Mouse (Mus musculus) 3134 (cell line): ENCODE results near the gene Dock9.

Experiments used
- DNase-seq: peaks from one replicate; pipeline ENCODE4 v3.0.0-alpha.2; 2011; ENCODE audit warnings: low spot score; ENCODE audit not compliant: insufficient read length; ENCODE audit errors: extremely low read depth

Gene Dock9

DNA sequence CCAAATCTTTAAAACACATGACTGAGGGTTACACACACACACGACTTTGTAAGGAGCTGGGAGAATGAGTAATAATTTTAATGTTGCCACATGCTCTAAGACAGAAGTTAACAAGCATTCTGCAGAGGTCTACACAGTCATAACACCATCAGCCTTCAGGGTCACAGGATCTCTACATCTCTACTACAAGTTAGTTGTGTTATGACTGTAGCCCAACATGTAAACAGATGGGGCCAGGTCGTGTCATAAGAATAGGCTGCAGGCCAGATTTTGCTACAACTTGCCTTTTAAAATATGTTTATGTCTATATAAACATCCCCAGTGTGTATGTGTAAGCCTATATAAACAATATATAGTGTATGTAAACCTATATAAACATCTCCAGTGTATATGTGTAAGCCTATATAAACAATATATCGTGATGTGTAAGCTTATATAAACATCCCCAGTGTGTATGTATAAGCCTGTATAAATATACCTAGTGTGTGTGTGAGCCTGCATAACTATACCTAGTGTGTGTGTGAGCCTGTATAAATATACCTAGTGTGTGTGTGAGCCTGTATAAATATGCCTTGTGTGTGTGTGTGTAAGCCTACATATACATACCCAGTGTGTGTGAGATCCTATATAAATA lies 130.9 kb downstream of the Dock9 start:
- DNase-seq: no peak

DNA sequence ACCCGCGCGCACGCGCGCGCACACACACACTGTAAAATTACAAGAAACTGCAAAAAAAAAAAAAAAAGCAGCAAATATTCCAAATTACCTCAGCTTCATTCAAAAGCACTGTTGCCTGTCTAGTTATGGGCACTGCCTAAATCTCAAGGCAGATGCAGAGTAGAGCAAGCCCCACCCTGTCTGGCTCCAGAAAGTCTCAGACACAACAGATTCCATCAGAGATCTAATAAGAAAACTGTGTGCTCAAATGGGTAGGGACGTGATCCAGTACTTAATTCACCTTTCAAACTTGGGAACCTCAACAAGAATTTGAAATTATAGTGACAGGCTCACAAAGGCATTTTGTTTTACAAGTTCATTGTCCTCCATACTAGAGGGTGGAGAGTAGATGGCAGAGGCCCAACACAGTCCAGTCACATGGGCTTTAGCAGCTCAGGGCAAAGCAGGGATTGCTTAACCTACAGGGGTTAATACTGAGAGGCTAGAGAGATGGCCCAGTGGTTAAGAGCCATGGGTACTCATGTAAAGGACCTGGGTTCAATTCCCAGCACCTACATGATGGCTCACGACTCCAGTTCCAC lies 131.9 kb downstream of the Dock9 start:
- no peak for DNase-seq

- no peak for DNase-seq
Measured at GRCm38 (mm10) chr14:121663913-121664312, 133.7 kb downstream of the Dock9 start.

DNA sequence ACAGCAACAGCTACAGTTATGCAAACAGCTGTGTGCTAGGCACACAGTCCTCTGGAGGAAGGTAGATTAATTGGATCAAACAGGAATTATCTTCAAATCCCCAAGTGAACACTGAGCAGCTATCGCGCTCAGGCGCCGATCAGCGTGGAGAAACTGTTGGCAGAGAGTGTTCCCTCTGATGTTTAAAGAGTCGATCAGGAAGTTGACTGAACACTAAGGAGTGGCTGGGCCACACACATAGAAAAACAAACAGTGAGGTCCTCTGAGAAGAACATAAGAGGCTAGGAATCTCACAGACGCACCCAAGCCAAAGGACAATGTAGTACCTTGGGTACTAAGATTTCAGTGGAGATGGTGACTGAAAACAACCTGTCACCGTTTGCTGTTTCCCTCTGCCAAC lies 136.7 kb downstream of the Dock9 start:
- DNase-seq: no peak

GRCm38 (mm10) chr14:121660167-121660894 lies 137.3 kb downstream of the Dock9 start:
- no peak for DNase-seq

DNA sequence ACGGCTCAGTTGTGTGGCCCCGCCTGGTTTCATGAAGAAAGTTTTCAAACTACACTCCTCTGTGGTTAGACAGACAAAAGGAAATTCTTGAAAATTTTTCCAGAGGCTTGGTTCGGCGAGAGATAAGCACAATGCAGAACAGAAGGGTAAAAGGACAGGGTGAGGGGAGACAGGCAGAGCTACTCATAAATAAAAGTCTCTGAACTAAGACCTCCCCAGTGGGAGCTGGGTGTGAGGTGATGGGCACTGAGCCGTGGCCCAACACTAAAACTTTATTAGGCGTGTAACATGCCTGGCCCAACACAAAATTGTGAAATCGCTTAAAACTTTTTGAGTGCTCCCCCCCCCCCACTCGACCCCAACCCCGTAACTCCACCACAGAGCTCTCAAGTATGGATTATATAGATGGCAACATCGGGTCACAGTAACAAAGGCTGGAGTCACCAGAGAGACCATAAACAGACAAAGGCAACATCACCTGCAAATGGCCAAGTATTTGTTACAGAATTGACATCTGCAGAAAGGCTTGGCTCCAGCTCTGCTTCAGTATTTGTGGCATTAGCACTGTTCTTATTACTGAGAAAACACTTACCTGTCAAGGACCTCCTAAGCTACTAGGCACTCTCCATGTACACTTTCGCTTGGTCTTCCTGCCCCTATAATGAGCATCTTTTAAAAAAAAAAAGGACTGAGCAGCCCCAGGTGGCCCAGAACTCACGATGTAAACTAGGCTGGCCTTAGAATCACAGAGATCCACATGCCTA lies 138.4 kb downstream of the Dock9 start:
- no peak for DNase-seq

DNA sequence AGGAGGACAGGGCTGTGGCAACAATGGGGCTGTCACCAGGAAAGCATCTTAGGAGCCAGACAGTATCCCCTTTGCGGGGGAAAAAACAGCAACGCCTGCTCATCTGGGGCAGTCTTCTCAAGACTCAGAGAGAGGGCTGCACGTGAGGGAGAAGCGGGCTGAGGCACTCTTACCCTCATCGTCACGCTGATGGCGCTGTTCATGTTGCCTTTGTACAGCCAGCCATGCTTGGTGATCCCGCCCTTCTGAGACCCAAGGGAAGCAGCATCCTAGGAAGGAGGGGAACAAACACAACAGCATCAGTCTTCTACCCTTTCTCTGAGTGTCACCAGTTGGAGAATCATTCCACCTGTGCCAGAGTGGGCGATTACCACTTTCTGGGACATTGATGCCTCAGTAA lies 139.1 kb downstream of the Dock9 start:
- no peak for DNase-seq

DNA sequence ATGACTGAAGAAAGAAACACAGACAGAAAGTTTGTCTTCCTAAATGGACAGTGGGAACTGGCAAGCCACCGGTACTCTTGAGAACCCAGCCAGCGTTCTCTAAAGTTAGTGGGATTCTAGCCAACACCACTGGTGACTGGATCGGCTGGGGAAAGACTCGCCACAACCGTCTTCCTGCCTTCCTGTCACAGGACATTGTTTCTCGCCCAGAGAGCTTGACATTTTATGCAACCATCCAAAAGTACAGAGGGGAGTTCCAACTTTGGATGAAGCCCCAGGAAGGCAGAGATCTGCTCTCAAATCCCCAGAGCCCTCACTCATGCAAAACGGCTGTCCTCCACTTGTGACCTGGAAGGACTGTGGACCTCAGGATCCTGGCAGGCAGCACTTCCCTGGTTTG lies 140.0 kb downstream of the Dock9 start:
- DNase-seq: no peak

DNA sequence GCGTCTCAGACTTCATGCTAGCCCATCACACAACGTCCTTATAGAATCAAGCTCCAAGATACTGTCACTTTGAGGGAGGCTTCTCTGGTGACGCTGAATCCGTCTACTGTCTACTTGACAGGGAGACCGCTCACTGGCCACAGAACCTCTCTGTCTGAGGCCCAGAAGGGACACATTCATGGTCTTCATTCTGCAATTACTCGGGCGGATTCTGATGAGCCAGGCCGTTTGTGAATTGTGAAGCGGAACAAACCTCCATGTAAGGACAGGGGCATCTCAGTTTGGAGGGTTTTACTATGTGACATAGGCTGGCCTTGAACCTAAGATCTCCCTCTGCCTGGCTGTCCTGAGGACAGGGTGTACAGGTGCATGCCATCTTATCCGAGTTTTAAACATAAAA lies 140.7 kb downstream of the Dock9 start:
- no peak for DNase-seq

GRCm38 (mm10) chr14:121654977-121655376 lies 142.7 kb downstream of the Dock9 start:
- DNase-seq: no peak

DNA sequence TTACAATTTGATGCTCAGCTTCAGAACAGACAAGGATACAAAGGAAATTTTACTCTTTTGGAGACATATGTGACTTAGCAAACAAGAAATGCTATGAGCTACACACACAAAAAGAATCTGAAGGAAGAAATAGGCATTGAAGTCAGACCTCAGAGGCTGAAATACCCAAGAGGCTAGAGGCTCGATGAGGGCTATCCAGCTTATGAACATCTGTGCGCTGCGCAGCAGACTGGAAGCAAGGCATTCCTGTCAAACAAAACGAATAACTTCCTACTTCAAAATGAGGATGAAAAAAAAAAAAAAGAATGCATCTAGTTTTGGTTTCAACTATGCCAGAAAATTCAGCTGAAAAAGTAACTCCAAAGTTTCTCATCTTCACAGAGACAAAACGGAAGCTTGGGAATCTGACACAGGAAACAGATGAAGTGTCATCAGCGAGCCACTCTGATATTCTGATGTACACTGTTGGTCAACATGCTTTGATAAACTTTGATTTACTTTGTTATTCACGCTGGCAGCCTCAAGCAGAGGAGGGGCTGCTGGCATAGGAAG lies 143.1 kb downstream of the Dock9 start:
- DNase-seq: no peak

- DNase-seq: no peak
Measured at GRCm38 (mm10) chr14:121653717-121654116, 143.9 kb downstream of the Dock9 start.

DNA sequence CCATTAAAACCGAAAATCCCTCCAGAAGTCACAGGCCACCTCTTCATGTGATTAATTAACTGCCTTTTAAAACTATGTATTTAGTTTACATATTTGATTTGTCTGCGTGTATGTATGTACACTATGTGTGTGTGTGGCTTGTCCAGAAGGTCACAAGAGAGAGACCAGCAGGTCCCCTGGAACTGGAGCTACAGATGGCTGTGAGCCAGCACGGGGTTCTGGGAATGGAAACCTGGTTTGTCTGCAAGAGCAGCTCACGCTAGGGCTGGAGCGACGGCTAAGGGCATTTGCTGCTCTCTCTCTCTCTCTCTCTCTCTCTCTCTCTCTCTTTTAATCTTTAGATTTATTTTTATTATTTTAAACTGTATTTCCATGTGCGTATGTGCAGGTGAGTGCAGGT lies 144.4 kb downstream of the Dock9 start:
- DNase-seq: no peak

GRCm38 (mm10) chr14:121648581-121649060 lies 149.0 kb downstream of the Dock9 start:
- no peak for DNase-seq

GRCm38 (mm10) chr14:121647693-121648092 lies 149.9 kb downstream of the Dock9 start:
- no peak for DNase-seq

DNA sequence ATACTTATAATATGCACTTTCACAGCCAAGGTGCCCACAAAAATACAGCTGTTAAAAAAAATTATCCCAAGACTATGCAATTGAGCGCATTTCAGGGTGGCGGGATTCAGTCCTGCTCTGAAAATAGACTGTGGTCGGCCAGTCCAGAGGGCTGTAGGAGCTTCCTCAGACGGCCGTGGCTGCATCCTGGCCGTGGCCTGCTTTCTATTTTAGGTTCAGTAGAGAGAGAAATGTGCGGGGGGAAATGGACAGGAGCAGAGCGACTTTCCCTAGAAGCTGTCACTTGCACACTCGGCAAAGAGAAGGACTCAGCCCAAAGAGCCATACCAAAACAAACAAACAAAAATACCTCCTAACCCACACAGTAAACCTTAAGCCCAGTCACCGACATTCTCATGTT lies 151.0 kb downstream of the Dock9 start:
- no peak for DNase-seq

DNA sequence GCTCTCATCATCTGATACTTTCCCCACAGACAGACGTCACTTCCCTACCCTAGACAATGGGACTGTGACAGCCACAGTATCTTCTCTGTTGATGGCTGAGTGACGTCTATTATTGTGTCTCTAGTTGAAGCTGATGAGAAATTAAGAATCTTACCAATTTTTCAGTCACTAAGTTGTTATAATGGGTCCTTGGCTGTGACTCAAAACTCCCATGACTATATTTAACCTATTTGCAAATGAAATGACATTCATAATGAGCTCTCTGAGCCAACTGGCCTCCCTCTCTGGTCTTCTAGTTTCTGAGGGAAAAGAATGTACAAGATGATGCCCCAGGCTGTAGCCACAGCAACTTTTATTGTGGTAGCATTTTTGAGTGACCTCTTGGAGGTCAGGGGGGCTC lies 153.3 kb downstream of the Dock9 start:
- no peak for DNase-seq

- DNase-seq: no peak
Measured at GRCm38 (mm10) chr14:121641271-121641670, 156.4 kb downstream of the Dock9 start.

DNA sequence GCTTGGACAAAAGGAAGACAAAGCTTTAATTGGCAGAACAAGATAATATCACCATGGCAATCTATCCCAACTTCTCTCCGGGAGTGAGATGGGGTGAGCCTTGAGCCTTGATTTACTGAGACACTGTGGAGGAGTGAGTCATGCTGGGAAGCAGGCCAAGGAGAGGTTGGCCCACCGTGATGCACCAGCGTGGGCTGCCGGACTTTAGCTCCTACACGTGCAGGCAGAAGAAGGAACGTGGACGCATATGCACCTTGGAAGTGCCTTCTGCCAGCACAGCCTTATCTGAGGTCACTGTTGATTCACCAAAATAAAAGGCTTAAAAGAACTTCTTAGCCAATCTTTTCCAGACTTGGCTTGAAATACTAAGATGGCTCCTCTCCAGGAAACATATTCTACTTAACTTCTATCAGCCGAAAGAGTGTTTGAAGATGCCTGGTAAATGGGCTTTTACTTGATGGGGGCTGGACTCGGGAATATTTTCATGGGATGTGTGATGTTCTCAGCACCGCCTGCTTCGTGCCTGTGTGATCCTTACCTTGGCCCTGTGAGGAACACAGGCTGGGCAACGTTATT lies 160.6 kb downstream of the Dock9 start:
- no peak for DNase-seq

- no peak for DNase-seq
Measured at GRCm38 (mm10) chr14:121634736-121635430, 162.8 kb downstream of the Dock9 start.
